Mouse (Mus musculus) frontal cortex, adult (tissue): ENCODE data around the gene Alyref.

Source experiments
- ATAC-seq: cut with Nextera tagmentation; 2 replicates; pipeline ENCODE4 v1.9.2; 2017; ENCODE audit warnings: mild to moderate bottlenecking, moderate library complexity, mixed read lengths; ENCODE audit not compliant: low TSS enrichment

Alyref gene

GRCm38 (mm10) chr11:120626785-120627467, 28.8 kb upstream of the Alyref start:
- no peak for ATAC-seq

GRCm38 (mm10) chr11:120625152-120625775, 27.1 kb upstream of the Alyref start, which contains the start of gene Sirt7:
TSS of gene Sirt7 (minus strand) at chr11:120625240.
- ATAC-seq, result no peak

- peak; percentile 86 for ATAC-seq
These were observed 26.5 kb upstream of the Alyref start for GRCm38 (mm10) chr11:120624680-120625111.

- ATAC-seq, result peak; percentile 66
These were observed 26.0 kb upstream of the Alyref start for GRCm38 (mm10) chr11:120623961-120624679.

GRCm38 (mm10) chr11:120622805-120623204, 24.6 kb upstream of the Alyref start:
- ATAC-seq, result no peak

- no peak for ATAC-seq
These were observed 22.0 kb upstream of the Alyref start for GRCm38 (mm10) chr11:120620195-120620594.

- ATAC-seq, result no peak
These were observed 20.7 kb upstream of the Alyref start for GRCm38 (mm10) chr11:120618619-120619535.

GRCm38 (mm10) chr11:120617519-120618112, 19.5 kb upstream of the Alyref start, which contains the start of gene Pcyt2:
TSS of gene Pcyt2 (minus strand) at chr11:120617936.
- peak; percentile 86 for ATAC-seq

GRCm38 (mm10) chr11:120616617-120617294, 18.6 kb upstream of the Alyref start:
- no peak for ATAC-seq

GRCm38 (mm10) chr11:120615606-120616203, 17.5 kb upstream of the Alyref start:
- no peak for ATAC-seq

- ATAC-seq, result no peak
These were observed 17.0 kb upstream of the Alyref start for GRCm38 (mm10) chr11:120615167-120615566.

GRCm38 (mm10) chr11:120613976-120614375, 15.8 kb upstream of the Alyref start:
- no peak for ATAC-seq

GRCm38 (mm10) chr11:120613481-120613972, 15.4 kb upstream of the Alyref start:
- ATAC-seq, result no peak

- ATAC-seq, result 0 out of 2 replicates have a peak, but pooled peaks have one; percentile 21
These were observed 14.6 kb upstream of the Alyref start for GRCm38 (mm10) chr11:120612763-120613162.

- no peak for ATAC-seq
These were observed 12.4 kb upstream of the Alyref start for GRCm38 (mm10) chr11:120610477-120611046.

GRCm38 (mm10) chr11:120609250-120609649, 11.1 kb upstream of the Alyref start:
- ATAC-seq, result peak; percentile 12; the same call in 1 of the 2 replicates

- no peak for ATAC-seq
These were observed 10.3 kb upstream of the Alyref start, which contains the start of gene Npb for GRCm38 (mm10) chr11:120608241-120609034. TSS of gene Npb (plus strand) at chr11:120608477.

GRCm38 (mm10) chr11:120606764-120607163, 8.6 kb upstream of the Alyref start:
- ATAC-seq, result no peak

GRCm38 (mm10) chr11:120605667-120606066, 7.5 kb upstream of the Alyref start:
- no peak for ATAC-seq
